Mouse (Mus musculus) effector memory CD4-positive, alpha-beta T cell, adult 7 months (primary cell): ENCODE measurements around the gene Cmtr2. TPM values are rescaled to one million over a fixed set of nuclear protein-coding genes. Genes with fewer than 3 reads are reported as not detected.

ENCODE experiments used
- polyA plus RNA-seq: library from polyadenylated mRNA; unstranded; fragments of 100-300 nt; shearing (Covaris generic); gene quantifications from one replicate; pipeline ENCODE4 v1.2.1, GENCODE M21; 2017

Gene Cmtr2
- polyA plus RNA-seq = 5.7 TPM

GRCm38 (mm10) chr8:110215365-110215764 is at the start of gene Cmtr2:
TSS of gene Cmtr2 (plus strand) at chr8:110215665.

GRCm38 (mm10) chr8:110168046-110168445 is 47.4 kb upstream of the Cmtr2 start, which contains the start of gene Calb2:
TSS of gene Calb2 (minus strand) at chr8:110168210.

GRCm38 (mm10) chr8:110266741-110267140 is 51.3 kb downstream of the Cmtr2 start, which contains the start of gene Hydin:
TSS of gene Hydin (plus strand) at chr8:110266977.

Other genes starting within 250 kb of the Cmtr2 start
- not detected for gene Tat, start 225.2 kb upstream of the Cmtr2 start, polyA plus RNA-seq
- 0.52 TPM for gene Chst4, start 175.9 kb upstream of the Cmtr2 start, polyA plus RNA-seq
- gene Zfp612, start 135.9 kb upstream of the Cmtr2 start, polyA plus RNA-seq = 2.0 TPM
- not detected for gene Gm21964, start 114.5 kb upstream of the Cmtr2 start, polyA plus RNA-seq
- not detected for gene Gm17720, start 112.9 kb upstream of the Cmtr2 start, polyA plus RNA-seq
- not detected for gene Calb2, start 47.5 kb upstream of the Cmtr2 start, polyA plus RNA-seq
- 0.55 TPM for gene Hydin, start 51.3 kb downstream of the Cmtr2 start, polyA plus RNA-seq